Mouse (Mus musculus): ENCODE results near the gene Tomm34. TPM values are rescaled to one million over a fixed set of nuclear protein-coding genes. Genes with fewer than 3 reads are reported as not detected.
"Not testable (repeated sequence)": the region's sequence is repeated elsewhere in the genome, so short reads cannot be mapped to it uniquely, and the experiment has no call there.

Gene Tomm34
- total RNA-seq, 1 experiment from 2014 or later: 38.3 TPM

DNA sequence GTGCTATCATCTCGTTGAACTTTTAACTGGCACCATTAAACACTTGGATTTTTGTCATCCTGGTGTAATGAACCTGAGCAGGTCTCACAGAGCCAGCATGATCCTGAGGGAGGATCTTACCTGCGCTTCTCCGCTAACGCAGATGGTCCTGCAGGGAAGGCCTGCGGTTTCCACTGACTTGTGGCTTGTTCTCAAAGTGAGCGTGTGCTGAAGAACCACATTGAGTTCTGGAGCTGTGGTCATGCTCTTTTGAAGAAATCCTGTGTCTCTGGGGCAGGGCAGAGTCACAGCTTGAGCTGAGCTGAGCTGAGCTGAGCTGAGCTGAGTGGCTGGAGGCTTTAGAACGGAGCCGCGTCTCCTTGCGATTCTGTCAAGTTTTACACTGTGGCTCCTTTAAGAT lies 10.6 kb upstream of the Tomm34 start:
- no peak for ATAC-seq (replicated peaks; ENCODE audit: insufficient number of reproducible peaks, low FRiP score, low TSS enrichment, poor library complexity, severe bottlenecking)

DNA sequence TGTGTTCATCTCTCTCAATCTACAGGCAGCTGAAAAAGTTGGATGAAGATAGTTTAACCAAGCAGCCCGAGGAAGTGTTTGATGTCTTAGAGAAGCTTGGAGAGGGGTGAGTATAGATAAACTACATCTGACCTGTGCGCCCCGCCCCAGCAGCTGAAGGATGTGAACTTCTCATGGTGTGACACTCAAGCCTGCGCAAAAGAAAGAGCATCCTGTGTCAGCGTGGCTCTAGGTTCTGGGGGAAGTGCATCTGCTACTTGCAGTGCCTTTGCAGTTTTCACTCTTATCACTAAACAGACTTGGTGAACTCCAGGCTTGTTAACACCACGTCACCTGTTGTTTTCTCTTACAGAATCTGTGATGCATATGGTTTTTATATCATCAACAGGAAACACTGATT lies 8.5 kb upstream of the Tomm34 start:
- ATAC-seq (replicated peaks; ENCODE audit: insufficient number of reproducible peaks, low FRiP score, low TSS enrichment, poor library complexity, severe bottlenecking): peak; percentile 36; the same call in 1 of the 2 replicates

DNA sequence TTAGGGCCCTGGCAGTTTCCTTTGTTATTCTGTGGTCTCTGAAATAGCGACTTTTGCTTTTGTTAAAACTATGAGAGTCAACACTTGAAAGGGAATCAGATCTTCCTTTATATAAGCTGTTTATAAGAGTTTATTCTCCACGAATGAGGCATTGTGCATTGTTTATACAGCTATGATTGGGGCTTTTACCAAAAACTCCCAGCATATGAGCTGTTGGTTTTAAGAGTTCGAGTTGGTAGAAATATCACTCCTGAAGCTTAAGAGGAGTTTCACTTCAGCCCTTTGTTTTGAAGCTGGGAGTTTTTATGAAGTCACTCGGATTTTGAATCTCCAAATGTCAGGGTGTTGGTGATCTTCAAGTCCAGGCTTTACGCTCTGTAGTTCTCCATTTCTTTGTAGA lies 6.9 kb upstream of the Tomm34 start:
- ATAC-seq (replicated peaks; ENCODE audit: insufficient number of reproducible peaks, low FRiP score, low TSS enrichment, poor library complexity, severe bottlenecking): no peak

DNA sequence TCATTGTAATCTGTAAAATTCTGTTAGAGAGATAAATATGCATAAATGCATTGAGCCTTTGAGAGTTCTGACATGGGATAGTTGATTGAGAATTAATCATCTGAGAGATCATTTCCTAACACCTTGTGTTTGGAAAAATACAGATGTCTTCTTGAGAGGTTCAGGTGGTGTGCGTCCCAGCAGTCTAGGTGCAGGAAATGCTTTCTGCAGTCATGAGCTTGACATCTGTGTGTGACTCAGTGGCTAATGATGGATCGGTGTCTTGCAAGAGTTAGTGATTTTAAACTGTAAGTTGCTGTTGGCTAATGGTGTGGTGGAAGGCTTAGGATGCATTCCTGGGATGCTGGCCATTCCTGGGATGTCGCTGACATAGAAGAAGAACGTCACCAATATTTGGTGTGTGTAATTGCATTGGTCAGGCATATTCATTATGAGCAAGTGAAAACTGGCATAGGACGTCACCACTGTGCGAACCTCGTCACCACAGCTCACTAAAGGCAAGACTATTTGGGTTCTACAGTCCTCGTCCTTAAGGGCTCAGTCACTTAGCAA lies 6.0 kb upstream of the Tomm34 start:
- ATAC-seq (replicated peaks; ENCODE audit: insufficient number of reproducible peaks, low FRiP score, low TSS enrichment, poor library complexity, severe bottlenecking): no peak

DNA sequence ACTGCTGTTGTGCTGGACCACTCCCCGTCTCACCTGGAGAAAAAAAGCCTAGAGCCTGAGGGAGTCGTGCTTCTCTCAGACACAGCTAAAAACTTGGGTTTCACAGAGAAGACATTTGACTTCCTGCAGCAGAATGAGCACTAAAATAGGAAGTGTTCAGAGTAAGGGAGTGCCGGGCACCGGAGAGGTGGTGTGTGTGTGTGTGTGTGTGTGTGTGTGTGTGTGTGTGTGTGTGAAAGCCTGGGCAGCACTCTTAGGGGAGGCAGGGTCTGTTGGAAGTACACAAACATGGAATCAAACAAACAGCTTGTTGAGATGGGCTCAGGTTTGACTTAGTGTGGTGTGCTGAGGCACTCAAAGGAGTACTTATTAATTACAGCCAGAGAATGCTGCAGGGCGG lies 4.1 kb upstream of the Tomm34 start:
- ATAC-seq (replicated peaks; ENCODE audit: insufficient number of reproducible peaks, low FRiP score, low TSS enrichment, poor library complexity, severe bottlenecking): peak; percentile 18; the same call in 1 of the 2 replicates

GRCm38 (mm10) chr2:164073918-164074578 lies 3.1 kb upstream of the Tomm34 start:
- peak; percentile 85 for ATAC-seq (replicated peaks; ENCODE audit: insufficient number of reproducible peaks, low FRiP score, low TSS enrichment, poor library complexity, severe bottlenecking)

DNA sequence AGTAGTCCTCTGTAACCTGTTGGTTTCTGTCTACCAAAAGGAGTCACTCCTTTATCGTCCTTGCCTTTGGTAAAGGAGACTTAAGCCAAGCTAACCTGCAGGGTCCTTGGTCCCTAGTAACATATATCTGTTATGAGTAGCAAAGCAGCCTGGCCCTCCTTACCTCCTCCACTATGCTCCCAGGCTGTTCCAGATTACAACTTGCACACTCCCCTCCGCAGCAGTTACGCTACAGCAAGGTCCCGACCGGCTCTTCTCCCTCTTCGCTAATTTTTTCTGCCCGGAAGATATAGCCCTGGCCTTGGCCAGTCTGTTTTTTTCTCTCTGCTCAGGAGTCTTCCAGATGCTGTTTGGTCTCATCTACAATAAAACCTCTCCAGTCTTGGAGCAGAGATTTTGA lies 2.2 kb upstream of the Tomm34 start:
- ATAC-seq (replicated peaks; ENCODE audit: insufficient number of reproducible peaks, low FRiP score, low TSS enrichment, poor library complexity, severe bottlenecking): no peak

DNA sequence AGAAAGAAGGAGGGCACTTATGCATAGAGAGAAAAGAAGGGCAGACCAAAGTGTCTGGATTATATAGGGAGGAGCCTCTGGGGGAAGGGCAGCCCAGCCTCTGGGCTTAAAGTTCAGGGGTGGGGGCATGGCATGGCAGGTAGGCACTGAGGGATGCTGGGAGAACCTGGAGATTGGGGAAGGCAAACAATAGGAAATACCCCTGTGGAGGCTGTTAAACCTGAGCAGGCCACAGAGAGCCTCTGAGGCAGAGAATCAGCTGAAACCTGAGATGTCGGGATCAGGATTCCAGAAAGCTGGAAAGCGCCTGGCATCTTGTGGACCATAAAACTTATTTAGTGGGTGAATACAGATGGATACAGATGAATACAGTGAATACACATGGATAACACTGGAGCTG lies 1.1 kb upstream of the Tomm34 start:
- ATAC-seq (replicated peaks; ENCODE audit: insufficient number of reproducible peaks, low FRiP score, low TSS enrichment, poor library complexity, severe bottlenecking): no peak

- ATAC-seq (replicated peaks; ENCODE audit: insufficient number of reproducible peaks, low FRiP score, low TSS enrichment, poor library complexity, severe bottlenecking): not testable (repeated sequence)
Measured at GRCm38 (mm10) chr2:164071437-164071820, 460 bp upstream of the Tomm34 start.

DNA sequence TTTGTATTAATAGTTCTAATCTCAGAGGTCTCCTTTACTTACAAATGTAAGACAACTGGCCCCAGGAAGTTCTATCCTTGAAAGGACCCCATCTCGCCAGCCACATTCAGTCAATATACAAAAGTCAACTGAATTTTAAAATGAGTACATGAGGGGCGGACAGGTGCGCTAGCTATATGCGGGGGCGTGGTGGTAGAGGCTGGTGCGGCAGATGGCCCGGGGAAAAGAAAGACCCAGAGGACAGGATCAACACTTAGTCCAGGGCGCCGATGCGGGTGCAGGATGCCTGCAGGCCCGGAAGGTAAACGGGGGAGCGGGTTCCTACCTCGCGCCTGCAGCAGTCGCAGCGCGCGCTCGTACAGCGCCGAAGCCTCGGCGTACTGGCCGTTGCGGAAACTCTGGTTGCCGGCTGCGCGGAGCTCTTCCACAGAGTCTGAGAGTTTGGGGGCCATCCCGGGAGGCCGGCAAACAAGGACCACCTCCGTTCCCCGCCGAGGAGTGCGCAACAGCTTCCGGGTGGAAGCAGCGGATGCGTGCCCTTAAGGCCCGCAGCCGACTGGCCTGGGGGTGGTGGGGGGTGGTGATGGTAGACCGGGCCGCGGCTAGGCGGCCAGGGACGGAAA lies 716 bp downstream of the Tomm34 start, which contains the start of gene Stk4:
TSS of gene Stk4 (plus strand) at position 181 of the 623 bp plus-strand sequence.
- no peak for ATAC-seq (replicated peaks; ENCODE audit: insufficient number of reproducible peaks, low FRiP score, low TSS enrichment, poor library complexity, severe bottlenecking)

DNA sequence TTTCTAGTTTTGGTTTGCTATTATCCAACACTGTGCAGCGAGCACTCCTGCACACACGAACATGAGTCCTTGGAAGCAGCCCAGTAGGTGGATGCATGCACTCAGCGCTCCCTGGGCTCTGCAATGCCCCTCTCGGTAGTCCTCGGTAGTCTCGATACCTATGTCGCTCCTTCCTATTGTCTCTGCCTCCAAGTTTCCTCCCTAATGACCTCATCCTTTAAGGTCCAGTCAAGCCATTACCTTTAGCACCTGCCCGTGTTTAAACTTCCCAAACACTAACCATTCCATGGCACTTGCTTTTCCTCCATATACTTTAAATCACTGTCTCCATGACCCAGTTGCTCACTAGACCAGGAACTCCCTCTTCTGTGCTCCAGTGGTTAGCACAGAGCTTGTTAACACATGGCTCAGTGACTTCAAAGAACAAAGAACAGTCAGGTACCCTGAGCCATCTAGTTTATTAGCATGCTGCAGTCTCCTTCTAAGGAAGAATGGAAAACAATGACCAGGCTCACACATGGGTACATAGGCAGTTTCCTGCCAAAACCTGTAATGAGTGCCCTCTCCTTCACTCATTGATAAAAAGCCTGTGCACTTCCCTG lies 11.2 kb downstream of the Tomm34 start:
- ATAC-seq (replicated peaks; ENCODE audit: insufficient number of reproducible peaks, low FRiP score, low TSS enrichment, poor library complexity, severe bottlenecking): no peak

GRCm38 (mm10) chr2:164054671-164055070 lies 16.3 kb downstream of the Tomm34 start:
- no peak for ATAC-seq (replicated peaks; ENCODE audit: insufficient number of reproducible peaks, low FRiP score, low TSS enrichment, poor library complexity, severe bottlenecking)

DNA sequence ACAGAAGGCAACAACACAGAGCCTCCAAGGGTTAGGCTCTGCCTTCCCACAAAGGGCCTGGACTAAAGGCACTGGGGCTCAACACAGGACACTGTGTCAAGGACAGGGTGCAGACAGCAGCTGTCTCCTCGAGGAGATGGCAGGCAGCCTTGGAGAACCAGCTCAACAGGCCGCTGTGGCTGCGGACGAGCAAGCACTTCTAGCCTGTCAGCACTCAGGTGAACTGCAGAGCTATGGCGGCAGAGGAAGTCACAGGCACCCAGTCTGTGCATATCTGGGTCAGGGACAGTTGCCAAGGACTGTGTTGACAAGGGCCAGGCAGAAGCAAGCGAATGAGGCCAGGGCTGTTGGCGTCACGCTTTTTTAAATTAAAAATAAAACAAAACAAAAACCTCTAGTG lies 17.2 kb downstream of the Tomm34 start:
- 0 out of 2 replicates have a peak, but pooled peaks have one; percentile 16 for ATAC-seq (replicated peaks; ENCODE audit: insufficient number of reproducible peaks, low FRiP score, low TSS enrichment, poor library complexity, severe bottlenecking)

DNA sequence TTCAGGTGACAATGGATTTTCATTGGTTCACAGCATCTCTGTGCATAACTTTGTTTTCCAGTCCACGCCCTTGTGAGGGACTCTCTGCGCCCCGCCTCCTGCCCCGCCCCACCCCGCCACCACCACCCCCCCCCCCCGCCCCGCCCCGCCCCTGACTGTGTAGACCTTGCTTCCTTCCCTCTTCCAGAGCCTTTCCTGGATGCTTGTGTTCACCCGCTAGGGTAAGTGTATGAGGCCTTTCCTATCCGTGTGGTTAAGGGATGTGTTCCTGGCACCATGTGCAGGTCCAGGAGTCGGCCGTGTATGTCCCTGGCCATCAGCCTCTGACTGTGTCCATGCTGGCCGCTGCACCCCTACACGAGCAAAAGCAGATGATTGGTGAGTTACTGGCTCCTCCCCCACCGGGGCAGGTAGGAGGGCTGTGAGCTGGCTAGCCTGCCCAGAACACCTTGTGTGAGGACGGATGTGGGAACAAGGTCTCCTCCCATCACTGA lies 23.7 kb downstream of the Tomm34 start:
- peak; percentile 67 for ATAC-seq (replicated peaks; ENCODE audit: insufficient number of reproducible peaks, low FRiP score, low TSS enrichment, poor library complexity, severe bottlenecking)

DNA sequence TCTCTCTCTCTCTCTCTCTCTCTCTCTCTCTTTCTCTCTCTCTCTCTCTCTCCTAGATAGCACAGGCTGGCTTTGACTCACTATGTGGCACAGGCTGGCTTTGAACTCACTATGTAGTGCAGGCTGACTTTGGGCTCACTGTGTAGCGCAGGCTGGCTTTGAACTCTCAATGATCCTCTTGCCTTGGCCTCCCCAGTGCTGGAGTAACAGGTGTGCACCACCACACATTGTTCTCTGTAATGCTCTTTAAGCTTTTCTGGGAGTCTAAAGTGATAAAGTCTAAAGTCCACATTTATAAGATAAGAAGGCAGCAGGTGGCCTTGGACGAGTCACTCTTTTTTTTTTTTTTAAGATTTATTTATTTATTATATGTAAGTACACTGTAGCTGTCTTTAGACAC lies 29.4 kb downstream of the Tomm34 start:
- ATAC-seq (replicated peaks; ENCODE audit: insufficient number of reproducible peaks, low FRiP score, low TSS enrichment, poor library complexity, severe bottlenecking): no peak

DNA sequence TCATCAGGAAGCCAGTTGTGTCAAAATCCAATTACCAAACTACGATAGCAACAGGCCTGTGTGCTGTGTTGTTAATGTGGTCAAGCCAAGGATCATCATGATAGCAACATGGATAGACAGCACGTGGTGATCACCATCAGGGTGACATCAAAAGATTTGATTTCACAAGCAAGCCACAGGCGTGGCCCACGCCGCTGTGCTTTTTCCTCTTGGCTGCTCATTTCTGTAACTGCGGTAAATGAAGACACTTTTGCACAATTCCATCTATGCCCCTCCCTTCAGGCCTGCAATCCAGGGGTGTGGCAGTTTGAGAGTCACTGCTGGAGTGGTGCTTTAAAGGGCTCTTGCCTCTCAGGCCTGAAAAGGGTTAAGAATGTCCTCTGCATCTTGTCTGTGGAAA lies 30.0 kb downstream of the Tomm34 start:
- peak; percentile 92 for ATAC-seq (replicated peaks; ENCODE audit: insufficient number of reproducible peaks, low FRiP score, low TSS enrichment, poor library complexity, severe bottlenecking)

DNA sequence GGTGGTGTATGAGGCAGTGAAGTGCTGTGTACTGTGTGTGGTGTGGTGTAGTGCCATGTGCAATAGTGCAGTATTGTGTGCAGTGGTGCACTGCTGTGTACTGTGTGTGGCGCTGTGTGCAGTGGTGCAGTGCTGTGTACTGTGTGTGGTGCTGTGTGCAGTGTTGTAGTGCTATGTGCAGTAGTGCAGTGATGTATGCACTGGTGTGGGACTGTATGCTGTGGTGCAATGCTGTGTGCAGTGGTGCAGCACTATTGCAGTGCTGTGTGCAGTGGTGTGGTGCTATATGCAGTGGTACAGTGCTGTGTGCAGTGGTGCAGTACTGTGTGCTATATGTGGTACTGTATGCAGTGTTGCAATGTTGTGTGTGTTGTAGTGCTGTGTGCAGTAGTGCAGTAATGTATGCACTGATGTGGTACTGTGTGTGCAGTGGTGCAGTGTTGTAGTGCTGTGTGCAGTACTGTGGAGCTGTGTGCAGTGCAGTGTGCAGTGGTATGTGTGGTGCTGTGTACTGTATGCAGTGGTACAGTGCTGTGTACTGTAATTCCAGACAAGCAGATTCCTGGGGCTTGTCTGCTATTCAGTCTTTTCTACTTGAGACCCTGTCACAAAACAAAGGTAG lies 32.5 kb downstream of the Tomm34 start:
- no peak for ATAC-seq (replicated peaks; ENCODE audit: insufficient number of reproducible peaks, low FRiP score, low TSS enrichment, poor library complexity, severe bottlenecking)

DNA sequence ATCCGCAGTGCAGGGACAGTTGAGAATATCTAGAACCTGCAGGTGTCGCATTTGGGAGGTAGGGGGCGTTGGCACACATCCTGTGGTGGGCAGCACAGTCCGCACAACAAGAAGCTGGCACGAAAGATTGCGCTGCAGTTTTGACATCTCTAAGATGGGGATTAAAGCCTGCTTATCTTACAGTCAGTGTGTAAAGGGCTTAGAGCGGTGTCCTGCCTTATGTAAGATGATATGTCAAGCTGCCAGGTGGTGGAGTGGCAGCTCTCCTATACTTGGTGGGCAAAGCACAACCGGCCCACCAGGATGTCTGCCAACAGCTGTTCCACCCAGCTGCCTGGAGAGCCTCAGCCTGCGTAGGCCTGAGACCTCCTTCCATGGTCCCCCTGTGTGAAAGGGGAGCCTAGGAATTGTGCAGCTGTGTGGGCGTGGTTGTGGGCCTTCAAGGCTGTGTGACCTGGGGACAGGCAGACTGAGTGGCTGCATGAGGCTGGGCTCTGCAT lies 34.4 kb downstream of the Tomm34 start:
- no peak for ATAC-seq (replicated peaks; ENCODE audit: insufficient number of reproducible peaks, low FRiP score, low TSS enrichment, poor library complexity, severe bottlenecking)

DNA sequence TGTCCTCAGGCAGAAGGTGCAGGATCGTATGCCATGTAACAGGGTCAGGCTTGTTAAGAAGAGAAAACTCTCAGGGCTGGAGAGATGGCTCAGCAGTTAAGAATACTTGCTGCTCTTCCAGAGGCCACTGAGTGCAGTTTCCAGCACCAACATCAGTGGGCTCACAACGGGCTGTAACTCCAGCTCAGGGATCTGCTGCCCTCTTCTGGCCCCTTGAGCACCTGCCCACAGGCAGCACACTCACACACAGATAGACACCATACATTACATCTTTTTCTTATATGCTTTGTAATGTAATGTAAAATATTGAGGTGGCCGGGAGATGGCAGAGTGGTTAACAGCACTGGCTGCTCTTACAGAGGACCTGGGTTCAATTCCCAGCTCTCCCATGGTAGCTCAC lies 38.0 kb downstream of the Tomm34 start:
- ATAC-seq (replicated peaks; ENCODE audit: insufficient number of reproducible peaks, low FRiP score, low TSS enrichment, poor library complexity, severe bottlenecking): no peak
